Mouse (Mus musculus) forebrain, postnatal 0 days (tissue): ENCODE results near the gene Myo1d. TPM values are rescaled to one million over a fixed set of nuclear protein-coding genes. Genes with fewer than 3 reads are reported as not detected.

Experiments used
- ATAC-seq: fragments of 200-750 bp; cut with Nextera tagmentation; 2 replicates; pipeline ENCODE4 v1.8.0; 2017; ENCODE audit warnings: mild to moderate bottlenecking, moderate library complexity
- DNase-seq: peaks from one replicate; pipeline ENCODE4 v3.0.0-alpha.2; 2015
- H3K27ac ChIP-seq: fragments of 300-500 bp; sonication (generic); 2 replicates; pipeline ENCODE4 v1.5.1; 2014; ENCODE audit warnings: low read depth, mild to moderate bottlenecking, antibody characterized with exemption, low read length, moderate library complexity, mixed read lengths
- H3K27me3 ChIP-seq: fragments of 300-500 bp; sonication (generic); 2 replicates; pipeline ENCODE4 v1.6.1; 2014; ENCODE audit warnings: mild to moderate bottlenecking, low read length, mixed read lengths; ENCODE audit not compliant: insufficient read depth
- H3K36me3 ChIP-seq: fragments of 300-500 bp; sonication (generic); 2 replicates; pipeline ENCODE4 v1.6.1; 2014; ENCODE audit warnings: mild to moderate bottlenecking, moderate library complexity; ENCODE audit not compliant: insufficient read depth
- H3K4me1 ChIP-seq: fragments of 300-500 bp; sonication (generic); 2 replicates; pipeline ENCODE4 v1.6.1; 2014; ENCODE audit warnings: antibody characterized with exemption; ENCODE audit not compliant: insufficient read depth
- H3K4me2 ChIP-seq: fragments of 300-500 bp; sonication (generic); 2 replicates; pipeline ENCODE4 v1.6.1; 2014; ENCODE audit warnings: low read depth, mild to moderate bottlenecking, moderate library complexity
- H3K4me3 ChIP-seq: fragments of 300-500 bp; sonication (generic); 2 replicates; pipeline ENCODE4 v1.5.1; 2014; ENCODE audit warnings: low read depth, low read length, mixed read lengths
- H3K9ac ChIP-seq: fragments of 300-500 bp; sonication (generic); 2 replicates; pipeline ENCODE4 v1.6.1; 2014; ENCODE audit warnings: mild to moderate bottlenecking
- H3K9me3 ChIP-seq: fragments of 300-500 bp; sonication (generic); 2 replicates; pipeline ENCODE4 v1.6.1; 2016; ENCODE audit warnings: low read length
- CTCF ChIP-seq: sonication (generic); IDR thresholded peaks from 2 replicates; pipeline ENCODE4 v1.5.1; 2016; ENCODE audit warnings: antibody characterized with exemption, control low read depth, low read depth
- whole genome bisulfite sequencing: fragments of 180-500 bp; shearing (Covaris S2); extraction: QIAGEN DNeasy Blood & Tissue Kit; methylation state at CpG from one replicate; pipeline ENCODE4 v1.1.7; 2014; 5-methylcytosine and 5-hydroxymethylcytosine counted together
- polyA plus RNA-seq: library from polyadenylated mRNA; unstranded; fragments of >200 nt; fragmentation: Nextera tagmentation; extraction: Ambion mirVana; gene quantifications from 2 replicates; pipeline ENCODE4 v1.2.1, GENCODE M21; 2015
- total RNA-seq: library from RNA; depleted of rRNA; stranded (reverse); fragments of >200 nt; gene quantifications from 2 replicates; pipeline ENCODE4 v1.2.3, GENCODE M21; 2014

Myo1d gene
- total and polyA plus RNA-seq, 2 experiments from 2014 or later = 1.2 to 3.4 TPM

DNA sequence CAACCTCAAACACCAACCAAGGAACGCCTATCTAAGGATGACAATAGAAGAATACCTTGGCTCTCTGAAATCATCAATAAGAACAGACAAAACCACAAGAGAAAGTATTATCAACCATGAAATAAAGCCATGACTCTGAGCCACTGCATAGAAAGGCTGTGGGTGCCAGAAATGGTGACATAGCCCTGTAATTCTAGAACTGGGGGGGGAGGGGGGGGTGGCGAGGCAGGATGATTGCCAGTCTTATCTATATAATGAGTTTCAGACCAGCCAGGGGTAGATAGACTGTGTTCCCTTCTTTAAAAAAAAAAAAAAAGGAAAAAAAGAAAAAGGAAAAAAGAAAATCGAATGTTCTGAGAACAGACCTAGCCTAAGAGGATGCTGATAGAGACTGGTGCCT lies 81.1 kb downstream of the Myo1d start:
- ATAC-seq (no peak), DNase-seq (no peak)
- Histone ChIP-seq H3K9ac (no peak overlapping the region), H3K9me3 (no peaks in the 10 kb centered on the region), H3K27ac (no peak overlapping the region), H3K36me3 (no peaks in the 10 kb centered on the region), H3K27me3 (no peaks in the 10 kb centered on the region), H3K4me3 (no peak overlapping the region), H3K4me2 (no peak overlapping the region), H3K4me1 (no peaks in the 10 kb centered on the region)
- no peak for TF ChIP-seq CTCF
- WGBS = 72% methylated on average over 3 of the region's 3 CpGs

DNA sequence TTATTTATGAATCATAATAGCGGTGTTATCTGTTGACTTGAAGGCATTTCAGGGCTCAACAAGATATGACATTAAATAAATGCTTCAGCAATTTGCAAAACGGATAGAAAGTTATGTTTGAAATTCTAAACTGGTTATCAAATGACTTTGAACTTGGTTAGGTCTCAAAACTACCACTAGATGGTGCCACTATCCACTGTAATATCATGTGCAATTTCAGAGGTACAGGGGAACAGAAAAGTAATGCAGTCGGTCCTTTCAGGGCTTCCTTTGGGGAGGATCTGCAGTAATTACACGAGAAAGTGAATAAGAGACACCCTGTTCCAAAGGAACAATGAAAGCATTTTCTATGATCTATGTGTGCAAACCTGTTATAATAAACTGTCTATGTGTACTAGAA lies 83.5 kb downstream of the Myo1d start:
- H3K4me1 ChIP-seq = no peaks in the 10 kb centered on the region
- ATAC-seq (no peak), DNase-seq (peak; percentile 84)
- no peak overlapping the region for H3K27ac ChIP-seq
- TF ChIP-seq CTCF = peak; percentile 85
- no peaks in the 10 kb centered on the region for H3K27me3 ChIP-seq
- H3K4me3 ChIP-seq = no peak overlapping the region
- H3K9ac ChIP-seq = no peak overlapping the region
- H3K4me2 ChIP-seq = no peak overlapping the region
- H3K36me3 ChIP-seq = no peaks in the 10 kb centered on the region
- WGBS = 9% methylated on average over 4 of the region's 4 CpGs
- H3K9me3 ChIP-seq = no peaks in the 10 kb centered on the region

DNA sequence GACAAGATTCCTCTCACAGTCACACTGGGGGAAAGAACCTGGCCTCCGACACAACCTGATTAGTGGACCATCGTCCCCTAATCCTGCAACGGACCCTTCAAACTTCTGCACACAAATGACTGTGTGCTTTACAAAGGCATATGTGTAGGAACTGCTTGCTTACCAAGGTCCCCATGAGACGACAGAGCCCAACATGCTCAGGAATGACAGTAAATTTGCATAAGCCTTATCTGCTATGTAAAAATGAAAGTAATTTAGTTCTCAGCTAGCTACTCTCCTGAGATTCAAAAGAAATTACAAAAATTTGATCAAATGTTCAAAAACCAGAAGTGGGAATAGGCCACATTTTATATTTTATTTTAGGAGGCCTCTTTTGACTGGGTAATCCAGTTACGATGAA lies 95.2 kb downstream of the Myo1d start:
- no peaks in the 10 kb centered on the region for H3K36me3 ChIP-seq
- no peak for TF ChIP-seq CTCF
- WGBS = 72% methylated on average over 5 of the region's 5 CpGs

GRCm38 (mm10) chr11:80682745-80683144 lies 97.1 kb downstream of the Myo1d start:
- no peak overlapping the region for H3K4me3 ChIP-seq
- 73% methylated on average over 3 of the region's 3 CpGs for WGBS
- no peak overlapping the region for H3K4me2 ChIP-seq
- no peaks in the 10 kb centered on the region for H3K4me1 ChIP-seq
- no peaks in the 10 kb centered on the region for H3K36me3 ChIP-seq
- H3K9me3 ChIP-seq = no peaks in the 10 kb centered on the region
- no peaks in the 10 kb centered on the region for H3K27me3 ChIP-seq
- DNase-seq (no peak), ATAC-seq (no peak)
- H3K27ac ChIP-seq = no peak overlapping the region
- no peak for TF ChIP-seq CTCF
- no peak overlapping the region for H3K9ac ChIP-seq

More for the DNA sequence above, 95.2 kb downstream of the Myo1d start:
- no peak overlapping the region for H3K9ac ChIP-seq
- DNase-seq = no peak
- ATAC-seq = no peak
- H3K9me3 ChIP-seq = no peaks in the 10 kb centered on the region
- no peaks in the 10 kb centered on the region for H3K27me3 ChIP-seq
- H3K4me3 ChIP-seq = no peak overlapping the region
- no peaks in the 10 kb centered on the region for H3K4me1 ChIP-seq
- H3K4me2 ChIP-seq = no peak overlapping the region
- no peak overlapping the region for H3K27ac ChIP-seq

DNA sequence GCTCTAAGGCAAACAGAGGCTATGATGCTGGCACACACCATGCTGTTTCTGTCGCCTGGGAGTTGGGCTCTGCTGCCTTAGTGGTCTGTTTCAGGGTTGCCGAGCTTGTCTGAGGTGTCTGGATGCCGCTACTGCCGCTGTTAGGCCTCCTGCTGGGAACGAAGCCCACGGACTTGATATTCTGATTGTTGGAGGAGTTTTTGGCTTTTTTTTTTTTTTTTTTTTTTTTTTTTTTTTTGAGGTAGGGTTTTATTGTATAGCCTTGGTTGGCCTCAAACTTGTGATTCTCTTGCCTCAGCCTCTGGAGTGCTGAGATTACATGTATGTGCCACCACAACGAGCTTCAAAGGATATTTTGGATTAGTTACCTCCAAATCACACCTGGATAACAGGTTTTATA lies 106.8 kb downstream of the Myo1d start:
- DNase-seq = no peak
- WGBS = 43% methylated on average over 7 of the region's 7 CpGs
- H3K27me3 ChIP-seq = no peaks in the 10 kb centered on the region
- H3K9me3 ChIP-seq = no peaks in the 10 kb centered on the region
- no peak overlapping the region for H3K4me3 ChIP-seq
- H3K4me1 ChIP-seq = peaks cover 8% of the 10 kb centered on the region; the same call in 1 of the 2 replicates
- TF ChIP-seq CTCF = no peak
- no peak for ATAC-seq
- H3K9ac ChIP-seq = no peak overlapping the region
- H3K27ac ChIP-seq = no peak overlapping the region
- no peak overlapping the region for H3K4me2 ChIP-seq
- no peaks in the 10 kb centered on the region for H3K36me3 ChIP-seq

GRCm38 (mm10) chr11:80670391-80670790 lies 109.4 kb downstream of the Myo1d start:
- peak overlapping the region; percentile 15 for H3K9ac ChIP-seq
- no peak overlapping the region for H3K4me3 ChIP-seq
- WGBS = 14% methylated on average over 1 of the region's 1 CpGs
- H3K27ac ChIP-seq = peak overlapping the region; percentile 73
- TF ChIP-seq CTCF = peak; percentile 93
- no peaks in the 10 kb centered on the region for H3K9me3 ChIP-seq
- 0 out of 2 replicates have a peak overlapping the region, but pooled peaks have one; percentile 13 for H3K4me2 ChIP-seq
- ATAC-seq = peak; percentile 98
- H3K36me3 ChIP-seq = no peaks in the 10 kb centered on the region
- H3K4me1 ChIP-seq = peaks cover 8% of the 10 kb centered on the region; the same call in 1 of the 2 replicates
- DNase-seq = peak; percentile 90
- H3K27me3 ChIP-seq = no peaks in the 10 kb centered on the region

DNA sequence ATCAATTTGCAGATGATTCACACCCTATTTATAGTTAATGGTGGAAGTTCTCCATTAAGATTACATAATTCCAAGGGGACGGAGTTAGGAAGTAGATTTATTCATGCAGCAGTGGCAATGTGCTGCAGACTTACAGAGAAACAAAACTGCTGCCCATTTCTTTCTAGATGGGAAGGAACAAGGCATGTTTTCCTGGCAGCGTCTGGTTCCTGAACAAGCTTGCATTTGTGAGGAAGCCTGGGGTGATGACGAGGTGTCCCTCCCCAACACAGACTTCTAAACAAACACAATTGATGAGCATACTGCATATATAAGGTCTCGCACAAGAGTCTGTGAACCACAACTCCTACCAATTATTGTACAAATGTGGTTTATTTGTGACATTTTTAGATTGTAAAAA lies 109.9 kb downstream of the Myo1d start:
- Histone ChIP-seq H3K27ac (peak overlapping the region; percentile 73), H3K27me3 (no peaks in the 10 kb centered on the region), H3K4me3 (no peak overlapping the region), H3K9me3 (no peaks in the 10 kb centered on the region), H3K36me3 (no peaks in the 10 kb centered on the region), H3K4me2 (0 out of 2 replicates have a peak overlapping the region, but pooled peaks have one; percentile 13), H3K9ac (peak overlapping the region; percentile 15), H3K4me1 (peaks cover 8% of the 10 kb centered on the region; the same call in 1 of the 2 replicates)
- WGBS = 27% methylated on average over 4 of the region's 4 CpGs
- TF ChIP-seq CTCF = no peak
- no peak for DNase-seq
- ATAC-seq = peak; percentile 57
